Mouse (Mus musculus) gonadal fat pad, adult 2 months (tissue): Measurements from ENCODE around the gene Olfr610. TPM values are rescaled to one million over a fixed set of nuclear protein-coding genes. Genes with fewer than 3 reads are reported as not detected.
"Not testable (repeated sequence)": the region's sequence is repeated elsewhere in the genome, so short reads cannot be mapped to it uniquely, and the experiment has no call there.

ENCODE experiments used
- DNase-seq: peaks from one replicate; pipeline ENCODE4 v3.0.0-alpha.2; 2012; ENCODE audit warnings: low read depth
- polyA plus RNA-seq: library from polyadenylated mRNA; depleted of rRNA; stranded (reverse); fragments of >200 nt; gene quantifications from 2 replicates; pipeline ENCODE4 v1.2.3, GENCODE M21; 2012; rRNA removed

Olfr610 gene
- polyA plus RNA-seq, result not detected in 2 replicates

DNA sequence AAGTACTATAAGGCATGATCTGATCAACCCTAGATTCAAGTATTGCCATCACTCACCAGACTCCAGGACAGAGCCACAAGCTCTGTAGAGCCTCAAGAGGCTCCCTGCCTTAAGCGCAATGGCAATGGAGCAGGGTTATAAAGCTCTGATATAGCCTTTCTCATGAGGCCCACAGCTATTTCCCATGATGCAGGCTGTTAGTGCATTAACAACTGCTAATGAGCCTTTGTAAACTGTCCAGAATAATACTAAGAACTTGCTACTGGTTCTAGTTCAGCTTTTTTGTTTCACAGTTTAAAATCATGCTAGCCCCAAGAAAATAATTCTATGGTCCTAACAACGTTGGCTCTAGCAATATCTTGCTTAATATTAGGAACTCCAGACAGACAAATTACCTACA lies at the start of gene Olfr610:
Gene Olfr610, minus strand, starts transcription at position 101 of the 400 bp plus-strand sequence.
- no peak for DNase-seq

- no peak for DNase-seq
These were observed 43.9 kb upstream of the Olfr610 start, which contains the start of gene Olfr615 for GRCm38 (mm10) chr7:103555779-103556178. Gene Olfr615, plus strand, starts transcription at chr7:103556079.

DNA sequence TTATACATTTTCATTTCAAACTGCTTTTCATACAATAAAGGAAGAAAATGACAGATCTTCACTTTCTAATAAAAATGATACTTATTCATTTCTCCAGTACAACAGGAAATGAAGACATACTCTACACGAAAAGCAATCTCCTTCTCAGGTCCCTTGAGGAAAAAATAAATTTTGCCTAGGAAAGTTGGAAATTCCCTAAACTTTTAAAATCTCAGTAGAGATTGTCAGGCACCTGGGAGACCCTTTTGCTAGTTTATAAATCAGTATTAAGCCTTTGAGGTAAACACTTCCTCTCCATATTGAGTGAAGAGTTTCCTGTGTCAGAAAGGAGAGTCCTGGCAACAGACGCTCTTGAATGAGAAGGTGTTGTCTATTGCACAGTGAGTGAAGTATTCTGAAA lies 35.9 kb upstream of the Olfr610 start, which contains the start of gene Olfr613:
Gene Olfr613, plus strand, starts transcription at position 301 of the 400 bp plus-strand sequence.
- DNase-seq, result no peak

DNA sequence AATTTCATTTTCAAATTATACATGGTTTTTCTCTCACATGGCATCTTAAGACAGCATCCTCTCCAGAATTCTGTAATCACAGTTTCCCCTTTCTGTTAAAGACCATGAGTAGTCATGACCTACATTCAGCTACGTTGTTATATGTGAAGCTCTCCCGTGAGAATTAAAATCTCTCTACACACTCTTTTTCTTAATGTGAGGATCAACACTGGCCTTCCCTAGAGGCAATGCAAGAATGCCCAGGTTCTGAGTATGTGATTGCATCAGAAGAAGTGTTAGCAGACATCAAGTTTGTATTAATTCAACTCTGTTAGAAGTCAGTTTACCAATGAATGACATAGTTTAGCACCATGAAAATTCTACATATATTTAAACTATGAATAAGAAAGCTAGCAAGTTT lies 30.7 kb upstream of the Olfr610 start, which contains the start of gene Olfr612:
Gene Olfr612, minus strand, starts transcription at position 101 of the 400 bp plus-strand sequence.
- not testable (repeated sequence) for DNase-seq

DNA sequence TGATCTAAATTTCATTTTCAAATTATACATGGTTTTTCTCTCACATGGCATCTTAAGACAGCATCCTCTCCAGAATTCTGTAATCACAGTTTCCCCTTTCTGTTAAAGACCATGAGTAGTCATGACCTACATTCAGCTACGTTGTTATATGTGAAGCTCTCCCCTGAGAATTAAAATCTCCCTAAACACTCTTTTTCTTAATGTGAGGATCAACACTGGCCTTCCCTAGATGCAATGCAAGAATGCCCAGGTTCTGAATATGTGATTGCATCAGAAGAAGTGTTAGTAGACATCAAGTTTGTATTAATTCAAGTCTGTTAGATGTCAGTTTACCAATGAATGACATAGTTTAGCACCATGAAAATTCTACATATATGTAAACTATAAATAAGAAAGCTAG lies 8.8 kb upstream of the Olfr610 start, which contains the start of gene Olfr611:
Gene Olfr611, minus strand, starts transcription at position 101 of the 400 bp plus-strand sequence.
- not testable (repeated sequence) for DNase-seq

- DNase-seq, result no peak
These were observed 14.0 kb downstream of the Olfr610 start, which contains the start of gene Olfr609 for GRCm38 (mm10) chr7:103497962-103498361. Gene Olfr609, minus strand, starts transcription at chr7:103498062.

- DNase-seq, result not testable (repeated sequence)
These were observed 34.8 kb downstream of the Olfr610 start for GRCm38 (mm10) chr7:103477106-103477505.

GRCm38 (mm10) chr7:103469577-103469976 lies 42.3 kb downstream of the Olfr610 start, which contains the start of gene Olfr608:
Gene Olfr608, plus strand, starts transcription at chr7:103469877.
- DNase-seq, result no peak

GRCm38 (mm10) chr7:103460590-103460989 lies 51.3 kb downstream of the Olfr610 start:
- no peak for DNase-seq

Other genes starting within 250 kb of the Olfr610 start
- not detected in 2 replicates for gene Olfr596, start 206.5 kb downstream of the Olfr610 start, polyA plus RNA-seq
- gene Olfr597, start 195.8 kb downstream of the Olfr610 start, polyA plus RNA-seq, result not detected in 2 replicates
- not detected in 2 replicates for gene Olfr598, start 188.6 kb downstream of the Olfr610 start, polyA plus RNA-seq
- gene Olfr599, start 176.2 kb downstream of the Olfr610 start, polyA plus RNA-seq, result not detected in 2 replicates
- not detected in 2 replicates for gene Olfr600, start 162.5 kb downstream of the Olfr610 start, polyA plus RNA-seq
- not detected in 2 replicates for gene Olfr601, start 149.5 kb downstream of the Olfr610 start, polyA plus RNA-seq
- not detected in 2 replicates for gene Olfr603, start 125.9 kb downstream of the Olfr610 start, polyA plus RNA-seq
- gene Usp17lc, start 97.0 kb downstream of the Olfr610 start, polyA plus RNA-seq, result not detected in 2 replicates
- not detected in 2 replicates for gene Olfr605, start 66.7 kb downstream of the Olfr610 start, polyA plus RNA-seq
- gene Olfr606, start 63.1 kb downstream of the Olfr610 start, polyA plus RNA-seq, result not detected in 2 replicates
- not detected in 2 replicates for gene Olfr607, start 48.0 kb downstream of the Olfr610 start, polyA plus RNA-seq
- not detected in 2 replicates for gene Olfr608, start 42.2 kb downstream of the Olfr610 start, polyA plus RNA-seq
- not detected in 2 replicates for gene Olfr609, start 14.1 kb downstream of the Olfr610 start, polyA plus RNA-seq
- not detected in 2 replicates for gene Olfr611, start 8.7 kb upstream of the Olfr610 start, polyA plus RNA-seq
- gene Olfr612, start 30.6 kb upstream of the Olfr610 start, polyA plus RNA-seq, result not detected in 2 replicates
- gene Olfr613, start 36.0 kb upstream of the Olfr610 start, polyA plus RNA-seq, result not detected in 2 replicates
- not detected in 2 replicates for gene Olfr615, start 44.0 kb upstream of the Olfr610 start, polyA plus RNA-seq
- not detected in 2 replicates for gene Olfr616, start 57.0 kb upstream of the Olfr610 start, polyA plus RNA-seq
- not detected in 2 replicates for gene Olfr617, start 60.9 kb upstream of the Olfr610 start, polyA plus RNA-seq
- not detected in 2 replicates for gene Olfr618, start 78.0 kb upstream of the Olfr610 start, polyA plus RNA-seq
- not detected in 2 replicates for gene Olfr619, start 88.5 kb upstream of the Olfr610 start, polyA plus RNA-seq
- not detected in 2 replicates for gene Olfr620, start 100.4 kb upstream of the Olfr610 start, polyA plus RNA-seq
- gene Olfr622, start 130.6 kb upstream of the Olfr610 start, polyA plus RNA-seq, result not detected in 2 replicates
- not detected in 2 replicates for gene Olfr623, start 151.6 kb upstream of the Olfr610 start, polyA plus RNA-seq
- not detected in 2 replicates for gene Olfr624, start 159.1 kb upstream of the Olfr610 start, polyA plus RNA-seq
- gene Olfr625-ps1, start 170.6 kb upstream of the Olfr610 start, polyA plus RNA-seq, result not detected in 2 replicates
- gene Olfr243, start 202.5 kb upstream of the Olfr610 start, polyA plus RNA-seq, result not detected in 2 replicates
- gene Olfr628, start 218.3 kb upstream of the Olfr610 start, polyA plus RNA-seq, result not detected in 2 replicates
- not detected in 2 replicates for gene Olfr629, start 232.8 kb upstream of the Olfr610 start, polyA plus RNA-seq
- gene Olfr630, start 245.2 kb upstream of the Olfr610 start, polyA plus RNA-seq, result not detected in 2 replicates